Mouse (Mus musculus) intestine, embryonic 14.5 days (tissue): ENCODE data around the gene Gm10778. TPM values are rescaled to one million over a fixed set of nuclear protein-coding genes. Genes with fewer than 3 reads are reported as not detected.
"Not testable (repeated sequence)": the region's sequence is repeated elsewhere in the genome, so short reads cannot be mapped to it uniquely, and the experiment has no call there.

Source experiments
- ATAC-seq: fragments of 200-750 bp; cut with Nextera tagmentation; replicated peaks from 2 replicates; pipeline ENCODE4 v1.8.0; 2017; ENCODE audit warnings: low read depth, moderate number of reproducible peaks, moderate TSS enrichment, moderate library complexity; ENCODE audit not compliant: low FRiP score, low TSS enrichment
- DNase-seq: peaks from one replicate; pipeline ENCODE4 v3.0.0-alpha.2; 2018; ENCODE audit warnings: low spot score
- H3K27ac ChIP-seq: fragments of 300-500 bp; sonication (generic); 2 replicates; pipeline ENCODE4 v1.5.1; 2014; ENCODE audit warnings: low read depth, mild to moderate bottlenecking, control low read depth
- H3K27me3 ChIP-seq: fragments of 300-500 bp; sonication (generic); replicated peaks from 2 replicates; pipeline ENCODE4 v1.6.1; 2014; ENCODE audit warnings: low read length, control low read depth; ENCODE audit not compliant: control insufficient read depth, insufficient read depth
- H3K36me3 ChIP-seq: fragments of 300-500 bp; sonication (generic); 2 replicates; pipeline ENCODE4 v1.6.1; 2014; ENCODE audit warnings: low read length, control low read depth; ENCODE audit not compliant: control insufficient read depth, insufficient read depth
- H3K4me1 ChIP-seq: fragments of 300-500 bp; sonication (generic); replicated peaks from 2 replicates; pipeline ENCODE4 v1.6.1; 2014; ENCODE audit warnings: low read length, control low read depth, mixed read lengths; ENCODE audit not compliant: control insufficient read depth, insufficient read depth
- H3K4me2 ChIP-seq: fragments of 300-500 bp; sonication (generic); 2 replicates; pipeline ENCODE4 v1.6.1; 2014; ENCODE audit warnings: low read length
- H3K4me3 ChIP-seq: fragments of 300-500 bp; sonication (generic); 2 replicates; pipeline ENCODE4 v1.5.1; 2014; ENCODE audit warnings: low read depth, low read length, control low read depth, mixed read lengths
- H3K9ac ChIP-seq: fragments of 300-500 bp; sonication (generic); 2 replicates; pipeline ENCODE4 v1.6.1; 2014; ENCODE audit warnings: mild to moderate bottlenecking, low read length
- H3K9me3 ChIP-seq: fragments of 300-500 bp; sonication (generic); 2 replicates; pipeline ENCODE4 v1.6.1; 2016; ENCODE audit warnings: low read length, control low read depth; ENCODE audit not compliant: control insufficient read depth
- WGBS: fragments of 180-500 bp; shearing (Covaris S2); extraction: QIAGEN DNeasy Blood & Tissue Kit; methylation state at CpG from one replicate; pipeline ENCODE4 v1.1.7; 2014; 5-methylcytosine and 5-hydroxymethylcytosine counted together
- polyA plus RNA-seq: library from polyadenylated mRNA; unstranded; fragments of >200 nt; fragmentation: Nextera tagmentation; extraction: Ambion mirVana; gene quantifications from 2 replicates; pipeline ENCODE4 v1.2.1, GENCODE M21; 2014

Gene Gm10778
- polyA plus RNA-seq: 4.3 and 5.6 TPM in 2 replicates

GRCm38 (mm10) chr10:81648803-81649775, at the start of gene Gm10778:
Gene Gm10778 (plus strand): TSS chr10:81649059.
- not testable (repeated sequence) for H3K9me3 ChIP-seq, H3K36me3 ChIP-seq, H3K4me1 ChIP-seq, H3K27me3 ChIP-seq
- DNase-seq: peak; percentile 95
- peak within 1 kb of the TSS; percentile 56 for H3K9ac ChIP-seq
- 4% methylated on average over 31 of the region's 52 CpGs for WGBS
- peak within 1 kb of the TSS; percentile 49 for H3K4me2 ChIP-seq
- ATAC-seq: peak; percentile 95
- H3K4me3 ChIP-seq: peak within 1 kb of the TSS; percentile 52
- peak within 1 kb of the TSS; percentile 59; the same call in 1 of the 2 replicates for H3K27ac ChIP-seq

GRCm38 (mm10) chr10:81599630-81600029, 49.2 kb upstream of the Gm10778 start:
- H3K9me3 ChIP-seq: no peaks in the 10 kb centered on the region
- no peak for ATAC-seq
- H3K4me3 ChIP-seq: no peak overlapping the region
- H3K36me3 ChIP-seq: no peaks in the 10 kb centered on the region
- H3K4me2 ChIP-seq: no peak overlapping the region
- no peak overlapping the region for H3K27ac ChIP-seq
- H3K9ac ChIP-seq: no peak overlapping the region
- no peak for DNase-seq
- 71% methylated on average over 5 of the region's 5 CpGs for WGBS
- H3K27me3 ChIP-seq: 0 out of 2 replicates have a peak, but pooled peaks cover 4% of the 10 kb centered on the region
- H3K4me1 ChIP-seq: peaks cover 50% of the 10 kb centered on the region

GRCm38 (mm10) chr10:81600096-81600495, 48.8 kb upstream of the Gm10778 start:
- ATAC-seq: no peak
- 57% methylated on average over 10 of the region's 10 CpGs for WGBS
- Histone ChIP-seq H3K4me3 (no peak overlapping the region), H3K9me3 (no peaks in the 10 kb centered on the region), H3K4me2 (no peak overlapping the region; the same call in 1 of the 2 replicates), H3K4me1 (peaks cover 52% of the 10 kb centered on the region), H3K9ac (no peak overlapping the region), H3K27me3 (0 out of 2 replicates have a peak, but pooled peaks cover 2% of the 10 kb centered on the region), H3K27ac (no peak overlapping the region), H3K36me3 (no peaks in the 10 kb centered on the region)
- no peak for DNase-seq

DNA sequence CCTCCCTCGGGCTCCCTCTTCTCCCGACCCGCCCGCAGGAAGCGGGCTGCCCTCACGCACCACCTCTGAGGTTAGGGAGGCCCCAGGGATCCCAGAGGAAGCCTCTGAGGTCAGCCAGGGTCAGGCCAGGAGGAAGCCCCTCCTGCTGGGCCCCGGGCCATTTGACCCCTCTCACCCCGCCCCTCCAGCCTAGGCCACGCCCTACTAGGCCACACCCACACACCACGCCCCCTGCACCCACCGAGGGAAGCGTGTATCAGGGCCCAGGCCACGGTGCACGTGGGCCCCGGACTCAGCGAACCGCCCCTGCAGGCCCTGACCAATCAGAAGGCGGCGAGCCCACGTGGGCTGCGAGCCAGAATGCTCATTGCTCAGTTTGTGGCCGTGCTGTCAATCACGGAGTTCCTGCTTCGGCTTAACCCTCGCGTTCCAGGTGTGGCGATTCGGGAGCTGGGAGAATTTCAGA, 48.1 kb upstream of the Gm10778 start, which contains the start of gene Tle6:
Tle6 (minus strand) TSS at position 336 of the 466 bp plus-strand sequence.
- DNase-seq (peak; percentile 100), ATAC-seq (peak; percentile 89)
- no peaks in the 10 kb centered on the region for H3K36me3 ChIP-seq
- H3K4me3 ChIP-seq: peak within 1 kb of the TSS; percentile 17
- peak within 1 kb of the TSS; percentile 54 for H3K4me2 ChIP-seq
- no peaks in the 10 kb centered on the region for H3K9me3 ChIP-seq
- peak within 1 kb of the TSS; percentile 27; the same call in 1 of the 2 replicates for H3K27ac ChIP-seq
- H3K4me1 ChIP-seq: peaks cover 45% of the 10 kb centered on the region
- no peaks in the 10 kb centered on the region for H3K27me3 ChIP-seq
- 1% methylated on average over 28 of the region's 28 CpGs for WGBS
- H3K9ac ChIP-seq: no peak within 1 kb of the TSS; the same call in 1 of the 2 replicates

GRCm38 (mm10) chr10:81601396-81601905, 47.4 kb upstream of the Gm10778 start:
- WGBS: 27% methylated on average over 7 of the region's 7 CpGs
- Histone ChIP-seq H3K36me3 (no peaks in the 10 kb centered on the region), H3K27me3 (no peaks in the 10 kb centered on the region), H3K4me2 (peak overlapping the region; percentile 54), H3K4me3 (0 out of 2 replicates have a peak overlapping the region, but pooled peaks have one; percentile 17), H3K4me1 (peaks cover 40% of the 10 kb centered on the region), H3K27ac (peak overlapping the region; percentile 27; the same call in 1 of the 2 replicates), H3K9ac (no peak overlapping the region; the same call in 1 of the 2 replicates), H3K9me3 (no peaks in the 10 kb centered on the region)
- ATAC-seq: no peak
- DNase-seq: no peak

DNA sequence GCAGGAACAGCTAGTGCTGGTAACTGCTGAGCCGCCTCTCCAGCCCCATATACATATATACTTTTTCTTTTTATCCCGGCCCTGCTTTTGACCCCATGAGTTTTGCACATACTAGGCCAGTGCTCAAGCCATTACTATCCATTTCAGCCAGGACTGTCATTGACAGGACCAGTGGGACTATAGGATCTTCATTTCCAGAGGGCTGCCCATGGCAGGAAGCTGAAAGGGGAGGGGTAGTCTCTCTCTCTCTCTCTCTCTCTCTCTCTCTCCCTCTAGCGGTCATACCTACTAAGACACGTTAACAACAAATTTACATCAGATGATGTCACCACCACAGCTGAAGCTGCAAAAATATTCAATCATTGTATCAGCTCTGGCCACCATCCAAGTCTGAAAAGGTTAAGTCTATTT, 46.1 kb upstream of the Gm10778 start:
- peak; percentile 72 for DNase-seq

GRCm38 (mm10) chr10:81604019-81604967, 44.6 kb upstream of the Gm10778 start:
- WGBS: 76% methylated on average over 12 of the region's 12 CpGs
- no peak overlapping the region for H3K27ac ChIP-seq

More for the DNA sequence above, 46.1 kb upstream of the Gm10778 start:
- Histone ChIP-seq H3K27me3 (no peaks in the 10 kb centered on the region), H3K4me1 (peaks cover 32% of the 10 kb centered on the region), H3K4me3 (no peak overlapping the region), H3K9ac (no peak overlapping the region), H3K36me3 (no peaks in the 10 kb centered on the region), H3K4me2 (no peak overlapping the region), H3K9me3 (no peaks in the 10 kb centered on the region), H3K27ac (no peak overlapping the region)
- 19% methylated on average over 4 of the region's 4 CpGs for WGBS
- no peak for ATAC-seq

More at GRCm38 (mm10) chr10:81604019-81604967, 44.6 kb upstream of the Gm10778 start:
- H3K36me3 ChIP-seq: no peaks in the 10 kb centered on the region
- H3K4me2 ChIP-seq: peak overlapping the region; percentile 49
- 0 out of 2 replicates have a peak overlapping the region, but pooled peaks have one; percentile 28 for H3K4me3 ChIP-seq
- no peak overlapping the region for H3K9ac ChIP-seq
- ATAC-seq: no peak
- peaks cover 29% of the 10 kb centered on the region for H3K4me1 ChIP-seq
- H3K9me3 ChIP-seq: no peaks in the 10 kb centered on the region
- no peak for DNase-seq
- no peaks in the 10 kb centered on the region for H3K27me3 ChIP-seq
